Mouse (Mus musculus): Measurements from ENCODE around the gene Rnf31. TPM values are rescaled to one million over a fixed set of nuclear protein-coding genes. Genes with fewer than 3 reads are reported as not detected.

Gene Rnf31
- total RNA-seq, 2 experiments from 2014 or later, result 36.4 to 41.9 TPM

DNA sequence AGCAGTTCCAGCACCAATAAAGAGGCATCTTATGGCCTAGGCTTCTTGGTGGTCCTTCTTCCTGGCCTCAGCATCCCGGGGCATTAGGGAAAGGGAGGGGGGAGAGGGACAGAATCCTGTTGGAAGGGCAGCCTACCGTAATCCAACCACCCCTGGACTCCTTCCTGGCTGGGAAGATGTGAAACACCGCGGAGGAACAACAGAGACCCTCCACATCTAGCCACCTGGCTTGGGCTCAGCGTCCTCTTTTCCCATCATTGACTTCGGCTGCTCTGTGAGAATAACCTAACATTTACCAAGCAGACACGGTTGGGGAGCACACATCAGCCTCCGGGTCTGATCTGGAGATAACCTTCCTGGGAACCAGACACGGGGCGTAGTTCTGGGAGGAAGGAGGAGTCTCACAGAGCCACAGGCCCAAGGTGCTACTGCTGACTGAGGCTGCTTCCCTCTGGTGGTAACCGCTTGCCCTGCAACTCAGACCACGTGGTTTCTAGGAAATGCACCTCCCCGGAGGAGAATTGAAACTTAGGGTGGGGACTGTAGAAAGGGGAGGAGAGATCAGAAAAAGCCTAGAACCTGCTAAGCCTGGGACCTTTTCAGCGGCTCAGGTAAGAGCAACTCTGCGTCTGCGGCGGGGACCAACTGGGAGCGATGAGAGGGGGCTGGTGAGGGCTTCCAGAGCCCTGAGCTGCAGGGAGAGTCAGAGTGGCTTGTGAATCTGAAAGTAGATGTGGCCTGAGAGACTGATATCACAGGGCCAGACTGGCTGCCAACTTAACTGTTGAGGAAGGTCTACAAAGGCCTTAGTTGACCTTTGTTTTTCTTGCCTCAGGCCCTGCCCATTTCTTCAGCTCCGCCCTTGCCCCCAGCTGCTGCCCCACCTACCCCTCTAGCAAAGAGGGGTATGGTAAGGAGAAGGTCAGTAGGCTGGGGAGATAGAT lies 12.4 kb downstream of the Rnf31 start:
- peak; percentile 68 to 75 for DNase-seq (ENCODE audit: extremely low spot score in 1 of 2, low spot score in 1 of 2)

DNA sequence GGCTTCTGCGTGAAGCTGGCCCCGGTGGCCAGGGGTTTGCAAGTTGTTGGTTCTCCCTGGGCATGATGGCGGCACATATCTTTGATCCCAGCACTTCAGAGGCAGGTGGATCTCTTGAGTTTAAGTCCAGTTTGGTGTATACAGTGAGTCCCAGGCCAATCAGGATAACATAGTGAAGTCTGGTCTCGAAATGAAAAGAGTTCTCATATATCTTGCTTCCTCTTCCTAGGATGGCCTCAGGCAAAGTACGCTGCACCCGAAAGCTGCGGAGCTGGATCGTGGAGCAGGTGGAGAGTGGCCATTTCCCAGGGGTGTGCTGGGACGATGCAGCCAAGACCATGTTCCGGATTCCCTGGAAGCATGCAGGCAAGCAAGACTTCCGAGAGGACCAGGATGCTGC lies 13.3 kb downstream of the Rnf31 start:
- DNase-seq (ENCODE audit: extremely low spot score in 1 of 2, low spot score in 1 of 2), result no peak

GRCm38 (mm10) chr14:55605743-55606459 lies 14.4 kb downstream of the Rnf31 start:
- no peak for DNase-seq (ENCODE audit: extremely low spot score in 1 of 2, low spot score in 1 of 2)

DNA sequence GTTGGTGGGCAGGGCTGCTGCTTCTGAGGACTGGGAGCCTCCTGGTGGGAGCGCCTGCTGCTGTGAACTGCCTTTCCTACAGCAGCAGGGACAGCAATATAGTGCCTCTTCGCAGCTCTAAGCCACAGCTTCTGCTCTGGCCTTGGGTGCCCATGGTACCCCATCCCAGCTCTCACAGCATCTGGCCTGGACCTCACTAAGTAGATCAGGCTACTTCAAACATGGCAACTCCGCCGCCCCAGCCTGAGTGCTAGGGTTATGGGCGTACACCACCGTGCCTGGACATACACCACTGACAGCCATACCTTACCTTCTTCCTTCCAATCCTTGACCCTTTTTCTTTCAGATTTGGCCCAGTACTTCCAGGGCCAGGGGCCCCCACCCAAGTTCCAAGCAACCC lies 16.8 kb downstream of the Rnf31 start:
- no peak for DNase-seq (ENCODE audit: extremely low spot score in 1 of 2, low spot score in 1 of 2)

- DNase-seq (ENCODE audit: extremely low spot score in 1 of 2, low spot score in 1 of 2), result no peak
Observed at GRCm38 (mm10) chr14:55613346-55613745, 21.8 kb downstream of the Rnf31 start.

GRCm38 (mm10) chr14:55614565-55615178 lies 23.2 kb downstream of the Rnf31 start:
- no peak for DNase-seq (ENCODE audit: extremely low spot score in 1 of 2, low spot score in 1 of 2)

- no peak for DNase-seq (ENCODE audit: extremely low spot score in 1 of 2, low spot score in 1 of 2)
Observed at GRCm38 (mm10) chr14:55615876-55616275, 24.4 kb downstream of the Rnf31 start.

GRCm38 (mm10) chr14:55616844-55617243 lies 25.3 kb downstream of the Rnf31 start:
- no peak for DNase-seq (ENCODE audit: extremely low spot score in 1 of 2, low spot score in 1 of 2)

- DNase-seq (ENCODE audit: extremely low spot score in 1 of 2, low spot score in 1 of 2), result no peak
Observed at GRCm38 (mm10) chr14:55617822-55618221, 26.3 kb downstream of the Rnf31 start, which contains the start of gene Rec8. Gene Rec8, plus strand, starts transcription at chr14:55618037.

- no peak for DNase-seq (ENCODE audit: extremely low spot score in 1 of 2, low spot score in 1 of 2)
Observed at GRCm38 (mm10) chr14:55618486-55619195, 27.1 kb downstream of the Rnf31 start.

- DNase-seq (ENCODE audit: extremely low spot score in 1 of 2, low spot score in 1 of 2), result no peak
Observed at GRCm38 (mm10) chr14:55628077-55628827, 36.7 kb downstream of the Rnf31 start.

- peak in 1 of 2 experiments; percentile 66 for DNase-seq (ENCODE audit: extremely low spot score in 1 of 2, low spot score in 1 of 2)
Observed at GRCm38 (mm10) chr14:55629312-55629711, 37.8 kb downstream of the Rnf31 start.

DNA sequence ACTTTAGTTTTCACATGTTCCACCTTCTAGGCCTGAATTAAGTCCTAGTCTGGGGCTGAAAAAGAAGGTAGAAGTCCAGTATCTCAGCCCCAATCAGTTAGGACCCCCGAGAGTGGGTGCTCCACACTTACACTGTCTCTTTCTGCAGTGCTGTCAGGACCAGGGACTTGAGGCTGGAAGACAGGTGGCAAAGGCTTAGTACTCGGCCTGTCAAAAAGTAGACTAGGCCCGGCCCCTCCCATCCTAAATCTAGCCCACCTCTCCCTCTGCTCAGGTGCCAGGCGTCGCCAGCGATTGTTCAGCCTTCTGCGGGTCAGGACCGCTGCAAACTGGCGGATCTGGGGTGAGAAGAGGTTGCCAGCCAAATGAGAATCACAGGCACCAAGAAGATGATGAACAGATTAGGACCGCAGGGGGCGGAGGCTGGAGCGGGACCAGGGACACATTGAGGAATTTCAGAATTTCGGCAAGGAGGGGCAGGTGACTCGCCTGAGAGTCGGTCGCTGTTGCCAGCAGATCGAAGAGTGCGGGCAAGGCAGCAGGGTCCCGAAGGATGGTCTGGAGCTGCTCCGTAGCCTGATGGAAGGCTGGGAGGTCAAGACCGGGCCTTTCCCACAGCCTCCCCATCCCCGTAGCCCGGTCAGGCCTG lies 43.5 kb downstream of the Rnf31 start:
- DNase-seq (ENCODE audit: extremely low spot score in 1 of 2, low spot score in 1 of 2), result peak in 1 of 2 experiments; percentile 24

DNA sequence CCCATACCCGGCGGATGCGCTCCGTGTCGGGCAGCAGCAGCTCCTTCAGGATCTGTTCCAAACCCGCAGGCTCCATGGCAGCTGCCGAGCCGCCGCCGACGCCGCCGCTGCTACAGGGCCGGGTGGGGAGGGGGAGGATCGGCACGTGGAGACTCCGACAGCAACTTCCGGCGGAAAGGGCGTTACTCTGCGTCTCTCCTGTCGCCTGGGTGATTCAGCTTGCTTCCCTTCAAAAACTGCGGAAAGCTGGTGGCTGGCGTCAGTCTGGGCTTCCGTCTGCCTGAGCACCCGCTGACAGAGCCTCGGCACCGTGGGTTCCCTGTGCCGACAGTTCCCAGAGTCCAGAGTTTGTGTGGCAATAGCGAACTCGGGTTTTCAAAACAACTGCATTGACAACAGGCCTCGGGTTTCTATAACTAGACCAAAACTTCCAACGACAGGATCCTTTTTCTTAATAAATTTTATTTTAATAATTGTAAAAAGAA lies 44.1 kb downstream of the Rnf31 start, which contains the start of gene Ipo4:
Ipo4 (minus strand) TSS at position 435 of the 485 bp plus-strand sequence.
- DNase-seq (ENCODE audit: extremely low spot score in 1 of 2, low spot score in 1 of 2), result peak; percentile 79

DNA sequence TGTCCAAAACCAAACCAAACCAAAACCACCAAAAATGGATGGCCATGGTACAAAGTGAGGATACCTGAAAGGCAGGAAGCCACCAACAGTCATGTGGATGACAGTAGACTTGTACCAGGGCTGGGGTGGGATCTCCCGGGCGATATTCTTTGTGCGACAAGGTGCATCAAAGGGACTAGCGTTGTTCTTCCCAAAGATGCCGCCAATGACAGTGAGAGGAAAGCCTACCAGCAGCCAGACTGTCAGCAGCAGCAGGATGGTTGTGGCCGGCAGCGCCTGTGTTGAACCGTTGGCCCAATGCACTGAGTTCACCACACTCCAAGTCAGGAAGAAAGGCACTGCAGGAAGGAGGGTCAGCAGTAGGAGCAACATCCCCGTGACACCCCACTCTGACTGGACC lies 46.3 kb downstream of the Rnf31 start, which contains the start of gene Gm49378:
Gm49378 (minus strand) TSS at position 101 of the 400 bp plus-strand sequence.
- DNase-seq (ENCODE audit: extremely low spot score in 1 of 2, low spot score in 1 of 2), result no peak

DNA sequence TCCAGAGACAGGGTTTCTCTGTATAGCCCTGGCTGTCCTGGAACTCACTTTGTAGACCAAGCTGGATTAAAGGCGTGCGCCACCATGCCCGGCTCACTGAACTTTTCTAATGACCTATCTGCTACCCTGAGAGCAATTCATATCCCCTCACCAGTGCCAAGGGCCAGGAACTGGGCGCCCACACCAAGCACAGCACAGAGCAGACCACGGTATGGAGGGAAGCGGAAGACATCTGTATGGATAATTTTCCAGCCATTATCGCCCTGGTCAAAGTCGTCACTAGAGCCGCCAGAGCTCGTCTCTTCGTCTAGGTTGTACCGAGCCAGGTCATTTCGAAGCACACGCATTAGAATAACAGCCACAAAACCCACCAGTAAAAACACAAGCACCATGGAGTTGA lies 49.3 kb downstream of the Rnf31 start:
- DNase-seq (ENCODE audit: extremely low spot score in 1 of 2, low spot score in 1 of 2), result no peak

GRCm38 (mm10) chr14:55641291-55641690 lies 49.8 kb downstream of the Rnf31 start:
- no peak for DNase-seq (ENCODE audit: extremely low spot score in 1 of 2, low spot score in 1 of 2)

DNA sequence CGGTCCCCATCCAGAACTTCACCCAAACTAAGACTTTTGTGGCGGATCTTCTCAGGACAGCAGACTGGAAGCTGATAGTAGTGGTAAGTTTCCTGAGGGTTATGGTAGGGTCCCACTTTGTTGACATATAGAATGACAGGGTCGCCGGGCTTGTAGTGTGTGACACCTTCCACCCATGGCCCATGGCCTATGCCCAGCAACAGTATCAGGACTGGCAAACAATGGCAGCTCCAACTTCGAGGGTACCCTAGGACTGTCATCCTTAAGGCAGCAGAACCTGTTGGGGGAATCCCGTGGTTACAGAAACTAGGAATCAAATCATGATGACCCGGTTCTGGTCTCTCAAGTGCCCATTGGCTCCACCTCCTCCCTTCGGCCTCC lies 51.2 kb downstream of the Rnf31 start:
- DNase-seq (ENCODE audit: extremely low spot score in 1 of 2, low spot score in 1 of 2), result no peak
